Mouse (Mus musculus): Measurements from ENCODE around the gene Notch4. TPM values are rescaled to one million over a fixed set of nuclear protein-coding genes. Genes with fewer than 3 reads are reported as not detected.

Notch4 gene
- polyA plus RNA-seq, 1 experiment from 2014 or later, result 13.1 TPM

GRCm38 (mm10) chr17:34637459-34637858, 73.4 kb downstream of the Notch4 start:
- H3K9ac ChIP-seq (ENCODE audit: low read length), result no peak overlapping the region
- no peaks in the 10 kb centered on the region for H3K36me3 ChIP-seq (ENCODE audit: control insufficient read depth, insufficient read depth, low read length)
- H3K4me3 ChIP-seq (ENCODE audit: low read depth, low read length), result no peak overlapping the region
- no peak for ATAC-seq (ENCODE audit: insufficient read depth, low FRiP score, low TSS enrichment)
- DNase-seq (ENCODE audit: low spot score), result no peak
- no peaks in the 10 kb centered on the region for H3K9me3 ChIP-seq (ENCODE audit: control insufficient read depth, low read length)
- no peak overlapping the region for H3K4me2 ChIP-seq (ENCODE audit: low read depth)
- no peak overlapping the region for H3K27ac ChIP-seq (ENCODE audit: low read depth, low read length)
- WGBS, result 60% methylated on average over 3 of the region's 3 CpGs
- H3K4me1 ChIP-seq (ENCODE audit: control insufficient read depth, insufficient read depth, low read length), result no peaks in the 10 kb centered on the region
- peaks cover 10% of the 10 kb centered on the region; the same call in 1 of the 2 replicates for H3K27me3 ChIP-seq (ENCODE audit: control insufficient read depth, insufficient read depth, low read length)

Other genes with a start within 250 kb of the Notch4 start
- gene H2-Eb2, start 238.6 kb upstream of the Notch4 start, polyA plus RNA-seq (2014; fragmentation: Nextera tagmentation; extraction: Ambion mirVana), result not detected in 2 replicates
- not detected in 2 replicates for gene Btnl2, start 209.4 kb upstream of the Notch4 start, polyA plus RNA-seq (2014; fragmentation: Nextera tagmentation; extraction: Ambion mirVana)
- not detected in 2 replicates for gene Btnl1, start 187.1 kb upstream of the Notch4 start, polyA plus RNA-seq (2014; fragmentation: Nextera tagmentation; extraction: Ambion mirVana)
- gene BC051142, start 165.4 kb upstream of the Notch4 start, polyA plus RNA-seq (2014; fragmentation: Nextera tagmentation; extraction: Ambion mirVana), result 1.3 and 1.7 TPM in 2 replicates
- not detected in 2 replicates for gene Btnl4, start 87.0 kb upstream of the Notch4 start, polyA plus RNA-seq (2014; fragmentation: Nextera tagmentation; extraction: Ambion mirVana)
- not detected in 2 replicates for gene Btnl6, start 46.9 kb upstream of the Notch4 start, polyA plus RNA-seq (2014; fragmentation: Nextera tagmentation; extraction: Ambion mirVana)
- 4.0 and 5.1 TPM in 2 replicates for gene Gpsm3, start 25.5 kb downstream of the Notch4 start, polyA plus RNA-seq (2014; fragmentation: Nextera tagmentation; extraction: Ambion mirVana)
- 17.0 and 17.3 TPM in 2 replicates for gene Pbx2, start 27.0 kb downstream of the Notch4 start, polyA plus RNA-seq (2014; fragmentation: Nextera tagmentation; extraction: Ambion mirVana)
- 2.3 and 2.4 TPM in 2 replicates for gene Ager, start 33.6 kb downstream of the Notch4 start, polyA plus RNA-seq (2014; fragmentation: Nextera tagmentation; extraction: Ambion mirVana)
- gene Rnf5, start 39.4 kb downstream of the Notch4 start, polyA plus RNA-seq (2014; fragmentation: Nextera tagmentation; extraction: Ambion mirVana), result 177 and 187 TPM in 2 replicates
- 83.3 and 91.2 TPM in 2 replicates for gene Agpat1, start 40.0 kb downstream of the Notch4 start, polyA plus RNA-seq (2014; fragmentation: Nextera tagmentation; extraction: Ambion mirVana)
- gene Egfl8, start 51.7 kb downstream of the Notch4 start, polyA plus RNA-seq (2014; fragmentation: Nextera tagmentation; extraction: Ambion mirVana), result 10.2 and 12.1 TPM in 2 replicates
- gene Ppt2, start 64.2 kb downstream of the Notch4 start, polyA plus RNA-seq (2014; fragmentation: Nextera tagmentation; extraction: Ambion mirVana), result 27.6 and 30.3 TPM in 2 replicates
- gene Prrt1, start 65.3 kb downstream of the Notch4 start, polyA plus RNA-seq (2014; fragmentation: Nextera tagmentation; extraction: Ambion mirVana), result 0.57 and 0.87 TPM in 2 replicates
- gene Fkbpl, start 80.5 kb downstream of the Notch4 start, polyA plus RNA-seq (2014; fragmentation: Nextera tagmentation; extraction: Ambion mirVana), result 15.5 and 17.6 TPM in 2 replicates
- gene Atf6b, start 82.9 kb downstream of the Notch4 start, polyA plus RNA-seq (2014; fragmentation: Nextera tagmentation; extraction: Ambion mirVana), result 78.3 and 88.4 TPM in 2 replicates
- 0.03 TPM in 1 of 2 replicates, not detected in the other for gene Tnxb, start 106.3 kb downstream of the Notch4 start, polyA plus RNA-seq (2014; fragmentation: Nextera tagmentation; extraction: Ambion mirVana)
- gene C4b, start 179.6 kb downstream of the Notch4 start, polyA plus RNA-seq (2014; fragmentation: Nextera tagmentation; extraction: Ambion mirVana), result not detected in 2 replicates
- gene Cyp21a1, start 240.3 kb downstream of the Notch4 start, polyA plus RNA-seq (2014; fragmentation: Nextera tagmentation; extraction: Ambion mirVana), result not detected in 2 replicates

Data from neural tube, embryonic 11.5 days (tissue).